Mouse (Mus musculus) heart, adult 10 weeks (tissue): ENCODE measurements around the gene Camsap2. TPM values are rescaled to one million over a fixed set of nuclear protein-coding genes. Genes with fewer than 3 reads are reported as not detected.

Experiments
- polyA plus RNA-seq: library from polyadenylated mRNA; stranded (reverse); fragments of 350-450 nt; fragmentation: Illumina TruSeq; extraction: RNeasy Lipid Tissue Mini Kit (QIAGEN cat#74804); gene quantifications from one replicate; pipeline ENCODE4 v1.2.3, GENCODE M21; 2014; ENCODE audit warnings: low read depth, low replicate concordance

Gene Camsap2
- polyA plus RNA-seq, result 15.5 TPM

GRCm38 (mm10) chr1:136345454-136346372 lies at the start of gene Camsap2:
Gene Camsap2, minus strand, starts transcription at chr1:136346104.

GRCm38 (mm10) chr1:136260635-136261238 lies 85.2 kb downstream of the Camsap2 start, which contains the start of gene Gpr25:
Gene Gpr25, minus strand, starts transcription at chr1:136260873.

GRCm38 (mm10) chr1:136233892-136234594 lies 111.9 kb downstream of the Camsap2 start, which contains the start of gene Inava:
Gene Inava, minus strand, starts transcription at chr1:136234264.

Other genes starting within 250 kb of the Camsap2 start
- 0.50 TPM for gene Kif21b, start 214.7 kb downstream of the Camsap2 start, polyA plus RNA-seq
- not detected for gene Mroh3, start 133.3 kb downstream of the Camsap2 start, polyA plus RNA-seq
- gene Inava, start 111.8 kb downstream of the Camsap2 start, polyA plus RNA-seq, result not detected
- not detected for gene Gpr25, start 85.2 kb downstream of the Camsap2 start, polyA plus RNA-seq
- 10.9 TPM for gene Ddx59, start 69.2 kb upstream of the Camsap2 start, polyA plus RNA-seq
- 0.34 TPM for gene Kif14, start 120.2 kb upstream of the Camsap2 start, polyA plus RNA-seq